Mouse (Mus musculus): ENCODE results near the gene Gm21974.

- TF ChIP-seq CTCF (IDR thresholded peaks at IDR 0.05; ENCODE audit: extremely low read depth, insufficient read depth, insufficient read length, insufficient replicate concordance) (no peak), POLR2A (IDR thresholded peaks at IDR 0.05; ENCODE audit: low read depth, low read length) (no peak)
These were observed 774 bp downstream of the Gm21974 start for GRCm38 (mm10) chr7:127894480-127894879.
